Mouse (Mus musculus) neural tube, embryonic 11.5 days (tissue): ENCODE measurements around the gene Bbof1. TPM values are rescaled to one million over a fixed set of nuclear protein-coding genes. Genes with fewer than 3 reads are reported as not detected.

Source experiments
- ATAC-seq: fragments of 200-750 bp; cut with Nextera tagmentation; 2 replicates; pipeline ENCODE4 v1.8.0; 2017; ENCODE audit warnings: moderate number of reproducible peaks, mild to moderate bottlenecking, moderate TSS enrichment, moderate library complexity; ENCODE audit not compliant: insufficient read depth, low FRiP score, low TSS enrichment
- DNase-seq: peaks from one replicate; pipeline ENCODE4 v3.0.0-alpha.2; 2015; ENCODE audit warnings: low spot score
- H3K27ac ChIP-seq: fragments of 300-500 bp; sonication (generic); 2 replicates; pipeline ENCODE4 v1.5.1; 2014; ENCODE audit warnings: low read depth, mild to moderate bottlenecking, low read length
- H3K27me3 ChIP-seq: fragments of 300-500 bp; sonication (generic); 2 replicates; pipeline ENCODE4 v1.6.1; 2014; ENCODE audit warnings: mild to moderate bottlenecking, low read length, mixed read lengths; ENCODE audit not compliant: control insufficient read depth, insufficient read depth
- H3K36me3 ChIP-seq: fragments of 300-500 bp; sonication (generic); 2 replicates; pipeline ENCODE4 v1.6.1; 2014; ENCODE audit warnings: mild to moderate bottlenecking, low read length, moderate library complexity, mixed read lengths; ENCODE audit not compliant: control insufficient read depth, insufficient read depth
- H3K4me1 ChIP-seq: fragments of 300-500 bp; sonication (generic); 2 replicates; pipeline ENCODE4 v1.6.1; 2014; ENCODE audit warnings: low read length, mixed read lengths; ENCODE audit not compliant: control insufficient read depth, insufficient read depth
- H3K4me2 ChIP-seq: fragments of 300-500 bp; sonication (generic); 2 replicates; pipeline ENCODE4 v1.6.1; 2014; ENCODE audit warnings: low read depth, mild to moderate bottlenecking, moderate library complexity
- H3K4me3 ChIP-seq: fragments of 300-500 bp; sonication (generic); 2 replicates; pipeline ENCODE4 v1.5.1; 2014; ENCODE audit warnings: low read depth, low read length
- H3K9ac ChIP-seq: fragments of 300-500 bp; sonication (generic); 2 replicates; pipeline ENCODE4 v1.6.1; 2014; ENCODE audit warnings: mild to moderate bottlenecking, low read length
- H3K9me3 ChIP-seq: fragments of 300-500 bp; sonication (generic); 2 replicates; pipeline ENCODE4 v1.6.1; 2016; ENCODE audit warnings: low read length; ENCODE audit not compliant: control insufficient read depth
- WGBS: fragments of 180-500 bp; shearing (Covaris S2); extraction: QIAGEN DNeasy Blood & Tissue Kit; methylation state at CpG from one replicate; pipeline ENCODE4 v1.1.7; 2014; 5-methylcytosine and 5-hydroxymethylcytosine counted together
- polyA plus RNA-seq: library from polyadenylated mRNA; unstranded; fragments of >200 nt; fragmentation: Nextera tagmentation; extraction: Ambion mirVana; gene quantifications from 2 replicates; pipeline ENCODE4 v1.2.1, GENCODE M21; 2014

Gene Bbof1
- polyA plus RNA-seq = 0.84 and 1.2 TPM in 2 replicates

GRCm38 (mm10) chr12:84408819-84409507 lies at the start of gene Bbof1, which contains the start of gene Entpd5:
TSS of gene Bbof1 (plus strand) at chr12:84409071.
TSS of gene Entpd5 (minus strand) at chr12:84409029.
- WGBS = 2% methylated on average over 63 of the region's 63 CpGs
- Histone ChIP-seq H3K9me3 (no peaks in the 10 kb centered on the region), H3K4me3 (peak within 1 kb of the TSS; percentile 71), H3K36me3 (no peaks in the 10 kb centered on the region), H3K27ac (peak within 1 kb of the TSS; percentile 63), H3K4me2 (peak within 1 kb of the TSS; percentile 95), H3K27me3 (no peaks in the 10 kb centered on the region), H3K9ac (peak within 1 kb of the TSS; percentile 81), H3K4me1 (no peaks in the 10 kb centered on the region)
- DNase-seq = peak; percentile 93
- ATAC-seq = peak; percentile 93

GRCm38 (mm10) chr12:84361555-84362489 lies 47.0 kb upstream of the Bbof1 start, which contains the start of the genes Coq6 and Fam161b:
TSS of gene Coq6 (plus strand) at chr12:84361657.
TSS of gene Fam161b (minus strand) at chr12:84361833.
- under 1% methylated on average over 51 of the region's 51 CpGs for WGBS
- H3K36me3 ChIP-seq = no peaks in the 10 kb centered on the region
- DNase-seq (peak; percentile 94), ATAC-seq (peak; percentile 98)
- peak within 1 kb of the TSS; percentile 74 for H3K4me2 ChIP-seq
- peaks cover 7% of the 10 kb centered on the region; the same call in 1 of the 2 replicates for H3K4me1 ChIP-seq
- no peaks in the 10 kb centered on the region for H3K9me3 ChIP-seq
- H3K27me3 ChIP-seq = no peaks in the 10 kb centered on the region
- peak within 1 kb of the TSS; percentile 64 for H3K9ac ChIP-seq
- H3K27ac ChIP-seq = no peak within 1 kb of the TSS
- peak within 1 kb of the TSS; percentile 69 for H3K4me3 ChIP-seq

- Histone ChIP-seq H3K4me3 (peak overlapping the region; percentile 69), H3K9me3 (no peaks in the 10 kb centered on the region), H3K4me2 (peak overlapping the region; percentile 74), H3K9ac (no peak overlapping the region), H3K36me3 (peaks cover 3% of the 10 kb centered on the region; the same call in 1 of the 2 replicates), H3K27me3 (no peaks in the 10 kb centered on the region), H3K27ac (no peak overlapping the region), H3K4me1 (peaks cover 7% of the 10 kb centered on the region; the same call in 1 of the 2 replicates)
- 77% methylated on average over 2 of the region's 2 CpGs for WGBS
- DNase-seq = no peak
- ATAC-seq = no peak
Observed at GRCm38 (mm10) chr12:84362872-84363271, 46.0 kb upstream of the Bbof1 start.

- whole genome bisulfite sequencing = 83% methylated on average over 9 of the region's 9 CpGs
- H3K4me2 ChIP-seq = no peak overlapping the region
- ATAC-seq (no peak), DNase-seq (no peak)
- H3K27me3 ChIP-seq = no peaks in the 10 kb centered on the region
- H3K4me1 ChIP-seq = peaks cover 7% of the 10 kb centered on the region; the same call in 1 of the 2 replicates
- H3K9ac ChIP-seq = no peak overlapping the region
- no peak overlapping the region for H3K4me3 ChIP-seq
- no peak overlapping the region for H3K27ac ChIP-seq
- H3K36me3 ChIP-seq = peaks cover 3% of the 10 kb centered on the region; the same call in 1 of the 2 replicates
- no peaks in the 10 kb centered on the region for H3K9me3 ChIP-seq
Observed at GRCm38 (mm10) chr12:84364291-84364690, 44.6 kb upstream of the Bbof1 start.

- Histone ChIP-seq H3K27me3 (no peaks in the 10 kb centered on the region), H3K4me1 (peaks cover 7% of the 10 kb centered on the region; the same call in 1 of the 2 replicates)
Observed at GRCm38 (mm10) chr12:84365137-84365536, 43.7 kb upstream of the Bbof1 start.

GRCm38 (mm10) chr12:84366971-84367370 lies 41.9 kb upstream of the Bbof1 start:
- 69% methylated on average over 9 of the region's 9 CpGs for WGBS
- Histone ChIP-seq H3K36me3 (peaks cover 10% of the 10 kb centered on the region), H3K27ac (no peak overlapping the region), H3K9me3 (no peaks in the 10 kb centered on the region), H3K4me2 (no peak overlapping the region), H3K9ac (no peak overlapping the region), H3K4me3 (no peak overlapping the region), H3K27me3 (no peaks in the 10 kb centered on the region), H3K4me1 (peaks cover 7% of the 10 kb centered on the region; the same call in 1 of the 2 replicates)
- DNase-seq = no peak
- no peak for ATAC-seq

More at GRCm38 (mm10) chr12:84365137-84365536, 43.7 kb upstream of the Bbof1 start:
- DNase-seq = no peak
- WGBS = 93% methylated on average over 6 of the region's 6 CpGs
- Histone ChIP-seq H3K4me2 (no peak overlapping the region), H3K4me3 (no peak overlapping the region), H3K27ac (no peak overlapping the region), H3K9me3 (no peaks in the 10 kb centered on the region), H3K36me3 (peaks cover 5% of the 10 kb centered on the region; the same call in 1 of the 2 replicates), H3K9ac (no peak overlapping the region)
- ATAC-seq = no peak

GRCm38 (mm10) chr12:84371647-84372046 lies 37.2 kb upstream of the Bbof1 start:
- no peak overlapping the region for H3K9ac ChIP-seq
- no peaks in the 10 kb centered on the region for H3K4me1 ChIP-seq
- DNase-seq = no peak
- no peak overlapping the region for H3K4me3 ChIP-seq
- peaks cover 13% of the 10 kb centered on the region for H3K36me3 ChIP-seq
- no peak for ATAC-seq
- no peak overlapping the region for H3K4me2 ChIP-seq
- H3K27me3 ChIP-seq = no peaks in the 10 kb centered on the region
- H3K9me3 ChIP-seq = no peaks in the 10 kb centered on the region
- no peak overlapping the region for H3K27ac ChIP-seq
- 93% methylated on average over 5 of the region's 5 CpGs for WGBS

GRCm38 (mm10) chr12:84373831-84374481 lies 34.9 kb upstream of the Bbof1 start:
- Histone ChIP-seq H3K27me3 (no peaks in the 10 kb centered on the region), H3K9me3 (no peaks in the 10 kb centered on the region), H3K4me3 (no peak overlapping the region), H3K36me3 (peaks cover 10% of the 10 kb centered on the region; the same call in 1 of the 2 replicates), H3K9ac (no peak overlapping the region), H3K4me2 (no peak overlapping the region), H3K27ac (no peak overlapping the region), H3K4me1 (no peaks in the 10 kb centered on the region)
- ATAC-seq (no peak), DNase-seq (no peak)
- WGBS = 67% methylated on average over 6 of the region's 6 CpGs
